Mouse (Mus musculus): ENCODE results near the gene Zfp804b. TPM values are rescaled to one million over a fixed set of nuclear protein-coding genes. Genes with fewer than 3 reads are reported as not detected.

The Zfp804b gene
- total RNA-seq, 2 experiments from 2014 or later, result 2.2 to 3.0 TPM

GRCm38 (mm10) chr5:6769357-6769892, 575.1 kb downstream of the Zfp804b start:
- no peak for DNase-seq (ENCODE audit: low spot score in 2 of 2)
- intact Hi-C loops (cut with DNase I), result no loop called here

Other genes starting within 250 kb of the Zfp804b start
- gene Tex47, start 40.6 kb downstream of the Zfp804b start, total RNA-seq (2021), result not detected

All from left cerebral cortex, postnatal 36 days (tissue).